Mouse (Mus musculus): ENCODE results near the gene Bmyc. TPM values are rescaled to one million over a fixed set of nuclear protein-coding genes. Genes with fewer than 3 reads are reported as not detected.
"Not testable (repeated sequence)": the region's sequence is repeated elsewhere in the genome, so short reads cannot be mapped to it uniquely, and the experiment has no call there.

The Bmyc gene
- total RNA-seq, 2 experiments from 2014 or later = 18.3 to 20.4 TPM

DNA sequence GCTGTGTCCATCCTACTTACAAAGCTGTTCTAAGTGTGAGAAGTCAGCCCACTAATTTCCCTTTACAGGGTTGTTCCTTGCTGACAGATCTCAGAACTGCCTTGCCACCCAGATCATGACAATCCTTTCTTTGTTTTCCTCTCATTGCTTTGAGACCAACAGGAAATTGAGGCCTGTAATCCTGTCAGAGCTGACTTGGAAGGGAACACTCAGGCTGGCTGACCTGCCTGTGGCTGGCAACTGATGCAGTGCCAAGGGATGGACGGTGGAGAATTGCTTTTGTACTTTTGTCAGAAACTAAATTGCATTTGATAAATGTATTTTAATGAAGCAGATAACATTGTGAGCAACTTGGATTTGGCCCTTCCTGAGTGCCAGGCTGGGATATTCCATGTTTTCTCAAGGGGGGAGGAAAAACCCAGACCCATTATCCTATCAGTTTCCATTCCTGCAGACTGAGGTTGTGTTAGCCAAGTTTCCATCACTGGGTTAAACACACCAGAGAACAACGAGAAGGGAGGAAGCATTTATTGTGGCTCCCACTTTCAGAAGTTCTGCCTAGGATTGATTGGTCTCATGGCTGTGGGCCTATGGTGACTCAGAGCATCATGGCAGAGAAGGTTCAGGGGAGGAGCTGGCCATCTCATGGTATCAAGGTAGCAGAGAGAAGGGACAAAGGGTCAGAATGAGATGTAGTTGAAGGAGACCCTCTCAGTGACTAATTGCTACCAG, 26.8 kb downstream of the Bmyc start:
- no peak for DNase-seq

DNA sequence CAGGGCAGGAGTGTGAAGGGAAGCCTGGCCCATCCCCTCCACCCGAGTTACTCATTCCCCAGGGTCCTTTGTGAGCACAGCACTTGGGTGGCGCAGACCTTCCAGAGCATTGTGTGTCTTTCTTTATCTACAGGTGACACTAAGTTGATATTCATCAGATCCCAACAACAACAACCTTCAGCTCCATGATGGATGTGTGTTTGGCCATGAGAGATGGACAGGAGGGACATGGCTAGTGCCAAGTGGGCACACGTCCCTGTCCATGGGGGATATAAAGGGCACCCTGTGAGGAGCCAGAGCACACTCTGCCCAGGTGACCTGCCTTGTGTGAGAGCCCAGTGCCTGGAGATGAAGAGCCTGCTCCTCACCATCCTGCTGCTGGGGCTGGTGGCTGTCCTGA, 30.2 kb downstream of the Bmyc start, which contains the start of gene Obp2b:
TSS of gene Obp2b (plus strand) at position 301 of the 400 bp plus-strand sequence.
- DNase-seq = not testable (repeated sequence)

DNA sequence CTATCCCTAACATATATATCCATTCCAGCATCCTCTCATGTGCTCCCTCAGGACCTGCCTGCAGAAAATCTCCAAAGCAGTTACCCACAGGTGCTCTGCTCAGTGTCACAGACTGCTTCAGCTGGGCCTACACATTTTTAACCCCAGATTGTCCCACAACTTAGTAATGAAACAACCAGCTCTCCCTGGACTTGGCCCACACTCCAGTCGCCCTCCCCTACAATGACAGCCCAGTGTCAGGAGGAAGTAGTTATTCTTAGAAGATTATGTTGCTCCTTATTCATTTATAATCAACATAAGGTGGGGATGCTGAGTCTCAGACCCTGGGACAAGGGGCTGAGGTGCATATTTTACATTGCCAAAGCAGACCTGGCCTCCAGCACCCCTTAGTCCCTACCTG, 35.1 kb downstream of the Bmyc start:
- DNase-seq = no peak

DNA sequence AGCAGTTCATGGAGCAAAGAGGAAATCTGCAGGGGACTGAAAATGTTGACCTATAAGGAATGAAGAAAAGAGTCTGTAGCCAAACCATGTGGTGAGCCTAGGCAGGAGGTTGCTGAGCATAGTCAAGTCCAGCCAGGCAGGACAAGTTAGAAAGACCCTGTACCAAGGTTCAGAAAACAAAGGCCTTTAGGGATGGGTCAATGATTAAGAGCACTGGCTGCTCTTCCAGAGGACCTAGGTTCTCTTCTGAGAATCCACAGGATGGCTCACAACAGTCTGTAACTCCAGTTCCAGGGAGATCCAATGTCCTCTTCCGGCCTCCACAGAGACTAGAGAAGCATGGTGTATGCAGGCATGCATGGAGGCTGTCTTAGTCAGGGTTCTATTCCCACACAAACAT, 47.7 kb downstream of the Bmyc start:
- no peak for DNase-seq

Other genes starting within 250 kb of the Bmyc start
- under 1 TPM in 1 of 2 experiments, not detected in 1; 0.52 TPM for gene Clic3, start 249.9 kb upstream of the Bmyc start, total RNA-seq (2021)
- gene Paxx, start 245.6 kb upstream of the Bmyc start, total RNA-seq (2021) = 10 to 100 TPM; 23.5 to 25.2 TPM
- gene Ptgds, start 236.7 kb upstream of the Bmyc start, total RNA-seq (2021) = 1 to 10 TPM; 1.7 to 9.6 TPM
- gene Lcn12, start 212.8 kb upstream of the Bmyc start, total RNA-seq (2021) = not detected
- gene Fbxw5, start 206.0 kb upstream of the Bmyc start, total RNA-seq (2021) = 10 to 100 TPM; 65.5 to 66.7 TPM
- gene C8g, start 205.0 kb upstream of the Bmyc start, total RNA-seq (2021) = 1 to 10 TPM; 1.4 to 2.0 TPM
- gene Traf2, start 159.8 kb upstream of the Bmyc start, total RNA-seq (2021) = 10 to 100 TPM; 13.3 to 16.4 TPM
- 100 to 1,000 TPM; 177 to 185 TPM for gene Edf1, start 148.9 kb upstream of the Bmyc start, total RNA-seq (2021)
- gene Mamdc4, start 131.9 kb upstream of the Bmyc start, total RNA-seq (2021) = 1 to 10 TPM; 2.7 to 4.1 TPM
- 10 to 100 TPM; 45.8 to 49.0 TPM for gene Phpt1, start 131.5 kb upstream of the Bmyc start, total RNA-seq (2021)
- gene Ajm1, start 125.0 kb upstream of the Bmyc start, total RNA-seq (2021) = under 1 TPM; 0.14 to 0.38 TPM
- gene Rabl6, start 98.2 kb upstream of the Bmyc start, total RNA-seq (2021) = 10 to 100 TPM; 49.6 to 58.7 TPM
- gene Ccdc183, start 89.1 kb upstream of the Bmyc start, total RNA-seq (2021) = not detected
- 10 to 100 TPM; 12.2 to 13.9 TPM for gene Tmem141, start 84.7 kb upstream of the Bmyc start, total RNA-seq (2021)
- gene Fcna, start 78.7 kb upstream of the Bmyc start, total RNA-seq (2021) = 1 to 10 TPM; 5.6 to 6.5 TPM
- gene Lcn8, start 53.6 kb upstream of the Bmyc start, total RNA-seq (2021) = 10 to 100 TPM; 27.7 to 36.4 TPM
- not detected for gene Lcn5, start 48.8 kb upstream of the Bmyc start, total RNA-seq (2021)
- gene Lcn6, start 30.0 kb upstream of the Bmyc start, total RNA-seq (2021) = not detected
- not detected for gene Lcn10, start 24.0 kb upstream of the Bmyc start, total RNA-seq (2021)
- gene Obp2a, start 6.7 kb upstream of the Bmyc start, total RNA-seq (2021) = not detected
- not detected for gene Obp2b, start 30.3 kb downstream of the Bmyc start, total RNA-seq (2021)
- gene Lcn3, start 58.8 kb downstream of the Bmyc start, total RNA-seq (2021) = not detected
- gene Lcn11, start 70.3 kb downstream of the Bmyc start, total RNA-seq (2021) = not detected
- not detected for gene Gm13539, start 75.5 kb downstream of the Bmyc start, total RNA-seq (2021)
- not detected for gene Glt6d1, start 109.1 kb downstream of the Bmyc start, total RNA-seq (2021)
- gene Lcn9, start 116.4 kb downstream of the Bmyc start, total RNA-seq (2021) = not detected
- gene Sohlh1, start 140.5 kb downstream of the Bmyc start, total RNA-seq (2021) = not detected
- gene Kcnt1, start 157.0 kb downstream of the Bmyc start, total RNA-seq (2021) = under 1 TPM; 0.12 to 0.34 TPM